Mouse (Mus musculus): ENCODE measurements around the gene 1700010I14Rik. TPM values are rescaled to one million over a fixed set of nuclear protein-coding genes. Genes with fewer than 3 reads are reported as not detected.

1700010I14Rik gene
- polyA plus RNA-seq (2016; fragmentation: Nextera tagmentation; extraction: Ambion mirVana) = 2.0 and 2.4 TPM in 2 replicates

- WGBS = 6% methylated on average over 13 of the region's 13 CpGs
- H3K27ac ChIP-seq = peak within 1 kb of the TSS; percentile 67
- DNase-seq (ENCODE audit: low spot score) = peak; percentile 83
- H3K4me1 ChIP-seq = peaks cover 9% of the 10 kb centered on the region
- H3K4me3 ChIP-seq = peak within 1 kb of the TSS; percentile 56
- no peaks in the 10 kb centered on the region for H3K27me3 ChIP-seq (ENCODE audit: low read depth, poor library complexity, severe bottlenecking)
- no peaks in the 10 kb centered on the region for H3K9me3 ChIP-seq (replicated peaks)
- 0 out of 2 replicates have a peak, but pooled peaks cover 12% of the 10 kb centered on the region for H3K36me3 ChIP-seq
Observed at GRCm38 (mm10) chr17:8988119-8988807, at the start of gene 1700010I14Rik. TSS of gene 1700010I14Rik (plus strand) at chr17:8988333.

DNA sequence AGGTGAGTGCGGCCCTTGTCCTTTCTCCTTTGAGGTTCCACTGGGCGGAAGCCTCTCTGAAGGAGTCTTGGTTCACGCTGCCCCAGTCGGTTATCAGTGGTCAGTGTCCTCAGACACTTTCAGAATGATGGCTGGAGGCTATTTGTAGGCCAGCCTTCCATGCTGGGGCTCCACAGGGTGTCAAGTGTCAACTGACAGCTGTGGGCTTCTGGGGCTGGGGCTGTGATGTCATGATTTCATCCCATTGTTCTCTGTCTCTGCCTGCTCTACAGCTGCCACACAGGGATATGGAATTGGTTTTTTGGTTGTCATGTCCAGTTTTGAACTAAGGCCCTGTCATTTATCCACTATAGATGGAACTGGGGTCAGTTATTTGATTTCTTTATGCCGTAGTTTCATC, 36.5 kb upstream of the 1700010I14Rik start:
- H3K27me3 ChIP-seq (ENCODE audit: low read depth, poor library complexity, severe bottlenecking) = no peaks in the 10 kb centered on the region
- 72% methylated on average over 5 of the region's 5 CpGs for WGBS
- no peak for DNase-seq (ENCODE audit: low spot score)

GRCm38 (mm10) chr17:8952951-8953350, 35.2 kb upstream of the 1700010I14Rik start:
- no peaks in the 10 kb centered on the region for H3K27me3 ChIP-seq (ENCODE audit: low read depth, poor library complexity, severe bottlenecking)
- 92% methylated on average over 8 of the region's 8 CpGs for WGBS
- no peak for DNase-seq (ENCODE audit: low spot score)
- no peak overlapping the region for H3K4me3 ChIP-seq
- no peaks in the 10 kb centered on the region for H3K9me3 ChIP-seq (replicated peaks)
- H3K4me1 ChIP-seq = no peaks in the 10 kb centered on the region
- no peaks in the 10 kb centered on the region for H3K36me3 ChIP-seq
- no peak overlapping the region for H3K27ac ChIP-seq

More for the DNA sequence above, 36.5 kb upstream of the 1700010I14Rik start:
- Histone ChIP-seq H3K36me3 (no peaks in the 10 kb centered on the region), H3K27ac (no peak overlapping the region), H3K4me3 (no peak overlapping the region), H3K4me1 (no peaks in the 10 kb centered on the region), H3K9me3 (replicated peaks) (no peaks in the 10 kb centered on the region)

DNA sequence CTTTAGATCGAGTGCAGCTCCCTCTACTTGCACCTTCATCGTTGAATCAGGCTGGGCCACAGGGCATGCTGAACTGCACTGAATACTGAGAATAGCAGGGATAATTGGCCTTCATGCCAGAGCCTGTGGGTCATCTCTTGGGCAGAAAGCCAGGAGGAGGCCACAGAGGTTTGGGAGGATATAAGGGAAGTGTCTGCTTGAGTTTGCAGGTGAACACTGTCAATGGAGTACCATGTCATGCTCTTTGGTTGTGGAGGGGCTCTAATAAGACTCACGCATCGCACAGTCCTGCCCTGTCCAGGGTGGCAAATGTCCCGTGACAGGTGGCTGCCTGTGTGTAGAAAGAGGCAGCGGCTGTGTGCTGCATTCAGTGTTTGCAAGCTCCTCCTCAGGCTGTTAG, 30.0 kb upstream of the 1700010I14Rik start:
- 91% methylated on average over 6 of the region's 6 CpGs for WGBS
- no peak overlapping the region for H3K27ac ChIP-seq
- no peaks in the 10 kb centered on the region for H3K4me1 ChIP-seq
- no peaks in the 10 kb centered on the region for H3K27me3 ChIP-seq (ENCODE audit: low read depth, poor library complexity, severe bottlenecking)
- no peak overlapping the region for H3K4me3 ChIP-seq
- no peak for DNase-seq (ENCODE audit: low spot score)
- no peaks in the 10 kb centered on the region for H3K36me3 ChIP-seq
- H3K9me3 ChIP-seq (replicated peaks) = no peaks in the 10 kb centered on the region

GRCm38 (mm10) chr17:8960386-8960785, 27.7 kb upstream of the 1700010I14Rik start:
- H3K4me3 ChIP-seq = no peak overlapping the region
- H3K27me3 ChIP-seq (ENCODE audit: low read depth, poor library complexity, severe bottlenecking) = no peaks in the 10 kb centered on the region
- H3K36me3 ChIP-seq = no peaks in the 10 kb centered on the region
- DNase-seq (ENCODE audit: low spot score) = no peak
- H3K27ac ChIP-seq = no peak overlapping the region
- 96% methylated on average over 4 of the region's 4 CpGs for WGBS
- H3K4me1 ChIP-seq = no peaks in the 10 kb centered on the region
- no peaks in the 10 kb centered on the region for H3K9me3 ChIP-seq (replicated peaks)

- DNase-seq (ENCODE audit: low spot score) = no peak
- Histone ChIP-seq H3K4me3 (no peak overlapping the region), H3K4me1 (no peaks in the 10 kb centered on the region), H3K36me3 (no peaks in the 10 kb centered on the region), H3K27ac (no peak overlapping the region), H3K27me3 (ENCODE audit: low read depth, poor library complexity, severe bottlenecking) (no peaks in the 10 kb centered on the region), H3K9me3 (replicated peaks) (no peaks in the 10 kb centered on the region)
- WGBS = 93% methylated on average over 5 of the region's 5 CpGs
Observed at GRCm38 (mm10) chr17:8961097-8961496, 27.0 kb upstream of the 1700010I14Rik start.

GRCm38 (mm10) chr17:8961644-8962043, 26.5 kb upstream of the 1700010I14Rik start:
- Histone ChIP-seq H3K4me3 (no peak overlapping the region), H3K9me3 (replicated peaks) (no peaks in the 10 kb centered on the region), H3K27ac (no peak overlapping the region), H3K27me3 (ENCODE audit: low read depth, poor library complexity, severe bottlenecking) (no peaks in the 10 kb centered on the region), H3K4me1 (no peaks in the 10 kb centered on the region), H3K36me3 (no peaks in the 10 kb centered on the region)
- 85% methylated on average over 14 of the region's 14 CpGs for WGBS
- DNase-seq (ENCODE audit: low spot score) = no peak

- no peaks in the 10 kb centered on the region for H3K4me1 ChIP-seq
- DNase-seq (ENCODE audit: low spot score) = no peak
- H3K27me3 ChIP-seq (ENCODE audit: low read depth, poor library complexity, severe bottlenecking) = no peaks in the 10 kb centered on the region
- WGBS = 87% methylated on average over 6 of the region's 6 CpGs
- H3K36me3 ChIP-seq = no peaks in the 10 kb centered on the region
- H3K9me3 ChIP-seq (replicated peaks) = no peaks in the 10 kb centered on the region
- no peak overlapping the region for H3K27ac ChIP-seq
- H3K4me3 ChIP-seq = no peak overlapping the region
Observed at GRCm38 (mm10) chr17:8965177-8965576, 23.0 kb upstream of the 1700010I14Rik start.

- Histone ChIP-seq H3K4me1 (peaks cover 24% of the 10 kb centered on the region), H3K36me3 (no peaks in the 10 kb centered on the region), H3K27me3 (ENCODE audit: low read depth, poor library complexity, severe bottlenecking) (no peaks in the 10 kb centered on the region), H3K4me3 (no peak overlapping the region), H3K27ac (no peak overlapping the region), H3K9me3 (replicated peaks) (no peaks in the 10 kb centered on the region)
- DNase-seq (ENCODE audit: low spot score) = no peak
- 58% methylated on average over 12 of the region's 12 CpGs for WGBS
Observed at GRCm38 (mm10) chr17:8972152-8972854, 15.8 kb upstream of the 1700010I14Rik start.

DNA sequence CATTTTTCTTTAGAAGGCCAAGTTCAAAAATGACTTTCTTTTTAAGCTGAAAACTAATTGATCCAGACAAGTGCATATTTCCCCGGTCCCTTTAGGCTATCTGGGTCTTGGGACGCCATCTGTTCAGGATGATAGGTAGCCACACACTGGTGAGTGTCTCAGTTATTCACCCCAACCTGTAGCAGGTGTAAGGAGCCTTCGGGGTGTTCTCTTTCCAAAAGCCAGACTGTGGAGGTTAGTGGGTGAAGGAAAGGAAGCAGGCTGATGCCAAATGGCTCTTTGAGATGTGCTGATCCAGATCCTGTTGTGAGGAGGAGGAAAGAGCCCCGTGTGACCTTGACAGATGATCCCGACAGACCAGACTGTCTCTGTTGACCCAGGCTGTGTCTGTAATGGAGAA, 14.8 kb upstream of the 1700010I14Rik start:
- Histone ChIP-seq H3K4me3 (no peak overlapping the region), H3K27me3 (ENCODE audit: low read depth, poor library complexity, severe bottlenecking) (no peaks in the 10 kb centered on the region), H3K36me3 (no peaks in the 10 kb centered on the region), H3K4me1 (peaks cover 24% of the 10 kb centered on the region), H3K9me3 (replicated peaks) (no peaks in the 10 kb centered on the region), H3K27ac (no peak overlapping the region)
- DNase-seq (ENCODE audit: low spot score) = no peak
- 74% methylated on average over 5 of the region's 5 CpGs for WGBS

DNA sequence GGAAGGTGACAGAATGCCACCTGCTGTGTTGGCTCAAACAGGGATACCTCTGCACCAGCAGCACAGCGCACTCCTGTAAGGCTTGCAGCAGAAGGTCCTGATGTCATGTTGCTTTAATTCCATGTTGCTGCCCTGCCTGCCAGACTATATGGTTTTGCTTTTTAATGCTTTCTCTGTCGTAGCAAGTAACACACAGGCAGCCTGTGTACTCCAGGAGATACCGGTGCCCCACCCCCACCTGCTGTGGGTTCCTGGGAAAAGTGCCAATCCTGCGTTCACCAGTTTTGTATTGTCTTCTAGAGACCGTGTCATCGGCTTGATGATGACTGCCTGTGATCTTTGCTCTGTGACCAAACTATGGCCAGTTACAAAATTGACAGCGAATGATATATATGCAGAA, 13.7 kb upstream of the 1700010I14Rik start:
- no peak overlapping the region for H3K27ac ChIP-seq
- no peaks in the 10 kb centered on the region for H3K9me3 ChIP-seq (replicated peaks)
- no peak overlapping the region for H3K4me3 ChIP-seq
- no peaks in the 10 kb centered on the region for H3K27me3 ChIP-seq (ENCODE audit: low read depth, poor library complexity, severe bottlenecking)
- peaks cover 24% of the 10 kb centered on the region for H3K4me1 ChIP-seq
- WGBS = 81% methylated on average over 7 of the region's 7 CpGs
- no peaks in the 10 kb centered on the region for H3K36me3 ChIP-seq
- no peak for DNase-seq (ENCODE audit: low spot score)

- no peak overlapping the region for H3K4me3 ChIP-seq
- DNase-seq (ENCODE audit: low spot score) = no peak
- no peaks in the 10 kb centered on the region for H3K27me3 ChIP-seq (ENCODE audit: low read depth, poor library complexity, severe bottlenecking)
- H3K36me3 ChIP-seq = no peaks in the 10 kb centered on the region
- no peaks in the 10 kb centered on the region for H3K9me3 ChIP-seq (replicated peaks)
- 56% methylated on average over 6 of the region's 6 CpGs for WGBS
- peaks cover 24% of the 10 kb centered on the region for H3K4me1 ChIP-seq
- no peak overlapping the region for H3K27ac ChIP-seq
Observed at GRCm38 (mm10) chr17:8974823-8975397, 13.2 kb upstream of the 1700010I14Rik start.

- H3K9me3 ChIP-seq (replicated peaks) = no peaks in the 10 kb centered on the region
- H3K4me1 ChIP-seq = peaks cover 24% of the 10 kb centered on the region
- 91% methylated on average over 6 of the region's 6 CpGs for WGBS
- no peak overlapping the region for H3K4me3 ChIP-seq
- H3K27me3 ChIP-seq (ENCODE audit: low read depth, poor library complexity, severe bottlenecking) = no peaks in the 10 kb centered on the region
- no peaks in the 10 kb centered on the region for H3K36me3 ChIP-seq
- H3K27ac ChIP-seq = no peak overlapping the region
- no peak for DNase-seq (ENCODE audit: low spot score)
Observed at GRCm38 (mm10) chr17:8976745-8977144, 11.4 kb upstream of the 1700010I14Rik start.

Data from limb, embryonic 10.5 days (tissue).